Mouse (Mus musculus) liver, embryonic 14.5 days (tissue): Measurements from ENCODE around the gene Patz1. TPM values are rescaled to one million over a fixed set of nuclear protein-coding genes. Genes with fewer than 3 reads are reported as not detected.

Experiments
- ATAC-seq: fragments of 200-750 bp; cut with Nextera tagmentation; 2 replicates; pipeline ENCODE4 v1.8.0; 2017; ENCODE audit warnings: moderate number of reproducible peaks, mild to moderate bottlenecking, moderate library complexity; ENCODE audit not compliant: insufficient read depth
- DNase-seq, 3 experiments: peaks; one replicate each; pipeline ENCODE4 v3.0.0-alpha.2; 2012 to 2013; ENCODE audit warnings: low read depth in 3 of 3, low spot score in 3 of 3
- H3K27ac ChIP-seq: fragments of 300-500 bp; sonication (generic); 2 replicates; pipeline ENCODE4 v1.5.1; 2014; ENCODE audit warnings: moderate library complexity, mild to moderate bottlenecking, control low read depth, inconsistent platforms
- H3K27me3 ChIP-seq: fragments of 300-500 bp; sonication (generic); 2 replicates; pipeline ENCODE4 v1.6.1; 2014; ENCODE audit warnings: mild to moderate bottlenecking, low read length, moderate library complexity; ENCODE audit not compliant: control insufficient read depth, insufficient read depth
- H3K36me3 ChIP-seq: fragments of 300-500 bp; sonication (generic); replicated peaks from 2 replicates; pipeline ENCODE4 v1.6.1; 2014; ENCODE audit warnings: low read depth; ENCODE audit not compliant: control insufficient read depth, insufficient read depth
- H3K4me1 ChIP-seq, 2 experiments: fragments of 200-500 bp in 1 of 2; fragments of 300-500 bp in 1 of 2; sonication (generic) in 1 of 2; replicated peaks; 2 replicates each; pipeline ENCODE4 v1.6.1; 2012 to 2014; ENCODE audit warnings: antibody characterized with exemption in 1 of 2, inconsistent platforms in 1 of 2, low read length in 1 of 2; ENCODE audit not compliant: control insufficient read depth in 2 of 2, insufficient read depth in 2 of 2
- H3K4me2 ChIP-seq: fragments of 300-500 bp; sonication (generic); 2 replicates; pipeline ENCODE4 v1.6.1; 2014; ENCODE audit warnings: low read depth, mild to moderate bottlenecking, control low read depth, moderate library complexity
- H3K4me3 ChIP-seq, 2 experiments: fragments of 200-500 bp in 1 of 2; fragments of 300-500 bp in 1 of 2; sonication (generic) in 1 of 2; 2 replicates each; pipeline ENCODE4 v1.5.1; 2012 to 2014; ENCODE audit warnings: low read depth in 2 of 2, low read length in 2 of 2, mild to moderate bottlenecking in 2 of 2, control low read depth in 1 of 2, inconsistent platforms in 1 of 2, moderate library complexity in 1 of 2; ENCODE audit not compliant: insufficient read depth in 1 of 2
- H3K9ac ChIP-seq: fragments of 300-500 bp; sonication (generic); replicated peaks from 2 replicates; pipeline ENCODE4 v1.6.1; 2014; ENCODE audit warnings: mild to moderate bottlenecking, control low read depth, moderate library complexity
- H3K9me3 ChIP-seq: fragments of 300-500 bp; sonication (generic); 2 replicates; pipeline ENCODE4 v1.6.1; 2016; ENCODE audit warnings: low read length, mixed read lengths; ENCODE audit not compliant: control insufficient read depth
- CTCF ChIP-seq: IDR thresholded peaks from 2 replicates; pipeline ENCODE4 v1.5.1; 2016; ENCODE audit warnings: antibody characterized with exemption, low read depth, control low read depth
- EP300 ChIP-seq: IDR thresholded peaks from 2 replicates; pipeline ENCODE4 v1.6.1; 2016; ENCODE audit warnings: antibody characterized with exemption, low read depth
- WGBS: fragments of 180-500 bp; shearing (Covaris S2); extraction: QIAGEN DNeasy Blood & Tissue Kit; methylation state at CpG from one replicate; pipeline ENCODE4 v1.1.7; 2014; ENCODE audit not compliant: insufficient replicate concordance; 5-methylcytosine and 5-hydroxymethylcytosine counted together
- polyA plus RNA-seq, 2 experiments: library from polyadenylated mRNA; depleted of rRNA in 1 of 2; stranded (reverse) in 1 of 2; unstranded in 1 of 2; fragments of >200 nt; fragmentation: Nextera tagmentation in 1 of 2; extraction: Ambion mirVana in 1 of 2; gene quantifications; 2 replicates each; pipeline versions ENCODE4 v1.2.1 to v1.2.3; 2012 to 2014

Patz1 gene
- polyA plus RNA-seq, 2 experiments, result 11.6 to 16.2 TPM

GRCm38 (mm10) chr11:3265291-3266078 is 23.2 kb upstream of the Patz1 start:
- peaks cover 33% of the 10 kb centered on the region for H3K36me3 ChIP-seq
- H3K27ac ChIP-seq, result peak overlapping the region; percentile 72
- peak overlapping the region; percentile 99 for H3K9ac ChIP-seq
- H3K27me3 ChIP-seq, result no peaks in the 10 kb centered on the region
- WGBS, result 1% methylated on average over 26 of the region's 26 CpGs
- TF ChIP-seq CTCF (no peak), EP300 (no peak)
- ATAC-seq, result peak; percentile 9; the same call in 1 of the 2 replicates
- peak overlapping the region; percentile 72 to 100 for H3K4me3 ChIP-seq
- peaks cover 6 to 15% of the 10 kb centered on the region in 2 experiments; a peak in 3 of 4 replicates for H3K4me1 ChIP-seq
- peak in 2 of 3 experiments; percentile 24 to 35 for DNase-seq
- H3K4me2 ChIP-seq, result peak overlapping the region; percentile 90
- H3K9me3 ChIP-seq, result no peaks in the 10 kb centered on the region

- under 1% methylated on average over 63 of the region's 72 CpGs for WGBS
- Histone ChIP-seq H3K9ac (peak within 1 kb of the TSS; percentile 99), H3K4me3 (peak within 1 kb of the TSS; percentile 72 to 100), H3K4me2 (peak within 1 kb of the TSS; percentile 90), H3K27ac (peak within 1 kb of the TSS; percentile 72), H3K4me1 (peaks cover 6 to 15% of the 10 kb centered on the region in 2 experiments; a peak in 3 of 4 replicates), H3K36me3 (peaks cover 28% of the 10 kb centered on the region), H3K27me3 (no peaks in the 10 kb centered on the region), H3K9me3 (no peaks in the 10 kb centered on the region)
- ATAC-seq (peak; percentile 98), DNase-seq (peak; percentile 87 to 89 (median 88))
- TF ChIP-seq EP300 (peak; percentile 38; the same call in 1 of the 2 replicates), CTCF (no peak)
Measured at GRCm38 (mm10) chr11:3266079-3266685, 22.5 kb upstream of the Patz1 start, which contains the start of gene Drg1. Gene Drg1 (minus strand): TSS chr11:3266415.

GRCm38 (mm10) chr11:3267133-3267532 is 21.5 kb upstream of the Patz1 start:
- ATAC-seq, result no peak
- H3K27ac ChIP-seq, result no peak overlapping the region; the same call in 1 of the 2 replicates

GRCm38 (mm10) chr11:3269241-3269640 is 19.4 kb upstream of the Patz1 start:
- TF ChIP-seq EP300 (no peak), CTCF (no peak)
- 67% methylated on average over 4 of the region's 4 CpGs for WGBS
- H3K4me3 ChIP-seq, result no peak overlapping the region
- no peak overlapping the region for H3K27ac ChIP-seq
- no peaks in the 10 kb centered on the region; the same call in 1 of the 2 replicates for H3K36me3 ChIP-seq
- H3K4me1 ChIP-seq, result peaks cover 6 to 15% of the 10 kb centered on the region in 2 experiments; a peak in 3 of 4 replicates
- H3K9me3 ChIP-seq, result no peaks in the 10 kb centered on the region
- H3K9ac ChIP-seq, result no peak overlapping the region
- no peak for DNase-seq
- no peaks in the 10 kb centered on the region for H3K27me3 ChIP-seq
- no peak overlapping the region for H3K4me2 ChIP-seq
- no peak for ATAC-seq

More at GRCm38 (mm10) chr11:3267133-3267532, 21.5 kb upstream of the Patz1 start:
- peak in 1 of 3 experiments; percentile 36 for DNase-seq
- H3K9ac ChIP-seq, result peak overlapping the region; percentile 99
- peak overlapping the region; percentile 72 to 100; a peak in 3 of 4 replicates for H3K4me3 ChIP-seq
- peaks cover 18% of the 10 kb centered on the region for H3K36me3 ChIP-seq
- TF ChIP-seq EP300, result no peak
- H3K4me2 ChIP-seq, result peak overlapping the region; percentile 90
- no peaks in the 10 kb centered on the region for H3K27me3 ChIP-seq
- WGBS, result 24% methylated on average over 7 of the region's 7 CpGs
- peaks cover 6 to 15% of the 10 kb centered on the region in 2 experiments; a peak in 3 of 4 replicates for H3K4me1 ChIP-seq
- no peaks in the 10 kb centered on the region for H3K9me3 ChIP-seq

- 51% methylated on average over 5 of the region's 5 CpGs for WGBS
- TF ChIP-seq CTCF (no peak), EP300 (no peak)
- ATAC-seq (no peak), DNase-seq (no peak)
- Histone ChIP-seq H3K4me3 (no peak overlapping the region), H3K36me3 (no peaks in the 10 kb centered on the region), H3K9ac (no peak overlapping the region), H3K27me3 (no peaks in the 10 kb centered on the region), H3K4me1 (no peaks in the 10 kb centered on the region), H3K9me3 (no peaks in the 10 kb centered on the region; the same call in none of the 2 replicates), H3K27ac (no peak overlapping the region), H3K4me2 (no peak overlapping the region)
Measured at GRCm38 (mm10) chr11:3278351-3278750, 10.3 kb upstream of the Patz1 start.
